Mouse (Mus musculus): ENCODE data around the gene Pex19. TPM values are rescaled to one million over a fixed set of nuclear protein-coding genes. Genes with fewer than 3 reads are reported as not detected.

Gene Pex19
- total and polyA plus RNA-seq, 3 experiments: 26.3 to 53.6 TPM; not detected in 1

- no peak for TF ChIP-seq HCFC1 (IDR thresholded peaks at IDR 0.05; ENCODE audit: low read depth, low read length)
- no peak for TF ChIP-seq SMC3 (IDR thresholded peaks at IDR 0.05; ENCODE audit: low read depth, low read length)
- TF ChIP-seq JUND (IDR thresholded peaks at IDR 0.05; ENCODE audit: low read depth, low read length): no peak
Observed at GRCm38 (mm10) chr1:172140160-172140559, 13.6 kb downstream of the Pex19 start (continued).

GRCm38 (mm10) chr1:172140825-172141224, 14.3 kb downstream of the Pex19 start:
- Histone ChIP-seq H3K79me2 (ENCODE audit: control insufficient read depth, insufficient read depth, low read length, poor library complexity) (no peaks in the 10 kb centered on the region), H3K27ac (ENCODE audit: control insufficient read depth, low read depth, low read length) (no peak overlapping the region), H3K4me3 (ENCODE audit: control insufficient read depth in 1 of 2, insufficient read depth in 1 of 2, low read depth in 2 of 2, low read length in 2 of 2) (no peak overlapping the region), H3K9ac (ENCODE audit: control insufficient read depth, low read depth, low read length, poor library complexity, severe bottlenecking) (no peak overlapping the region), H3K36me3 (ENCODE audit: control insufficient read depth in 1 of 2, insufficient read depth in 2 of 2, low read length in 2 of 2) (peaks cover 0 to 2% of the 10 kb centered on the region in 2 experiments; a peak in 1 of 4 replicates), H3K4me1 (ENCODE audit: control insufficient read depth in 1 of 2, insufficient read depth in 2 of 2, low read length in 2 of 2) (no peaks in the 10 kb centered on the region), H3K9me3 (replicated peaks; ENCODE audit: insufficient read depth, low read length) (no peaks in the 10 kb centered on the region), H3K27me3 (ENCODE audit: control insufficient read depth in 1 of 2, insufficient read depth in 2 of 2, low read length in 2 of 2) (no peaks in the 10 kb centered on the region)
- no peak for TF ChIP-seq EP300 (IDR thresholded peaks at IDR 0.05; ENCODE audit: low read depth in 1 of 2, low read length in 2 of 2)
- TF ChIP-seq ZC3H11A (IDR thresholded peaks at IDR 0.05; ENCODE audit: low read depth, low read length): no peak
- no peak for TF ChIP-seq NELFE (IDR thresholded peaks at IDR 0.05; ENCODE audit: low read depth, low read length)
- TF ChIP-seq GATA1 (IDR thresholded peaks at IDR 0.05; ENCODE audit: low read depth, low read length): no peak
- no peak for TF ChIP-seq GABPA (IDR thresholded peaks at IDR 0.05; ENCODE audit: low read depth, low read length)
- TF ChIP-seq BHLHE40 (IDR thresholded peaks at IDR 0.05; ENCODE audit: borderline replicate concordance, low read depth, low read length): no peak
- no peak for TF ChIP-seq JUND (IDR thresholded peaks at IDR 0.05; ENCODE audit: low read depth, low read length)
- DNase-seq (ENCODE audit: low read depth, low spot score): no peak

- Histone ChIP-seq H3K27ac (ENCODE audit: control insufficient read depth, low read depth, low read length) (no peak overlapping the region), H3K4me1 (ENCODE audit: control insufficient read depth in 1 of 2, insufficient read depth in 2 of 2, low read length in 2 of 2) (no peaks in the 10 kb centered on the region), H3K27me3 (ENCODE audit: control insufficient read depth in 1 of 2, insufficient read depth in 2 of 2, low read length in 2 of 2) (no peaks in the 10 kb centered on the region), H3K36me3 (ENCODE audit: control insufficient read depth in 1 of 2, insufficient read depth in 2 of 2, low read length in 2 of 2) (peaks cover 0 to 2% of the 10 kb centered on the region in 2 experiments; a peak in 1 of 4 replicates), H3K79me2 (ENCODE audit: control insufficient read depth, insufficient read depth, low read length, poor library complexity) (no peaks in the 10 kb centered on the region), H3K9me3 (replicated peaks; ENCODE audit: insufficient read depth, low read length) (no peaks in the 10 kb centered on the region), H3K9ac (ENCODE audit: control insufficient read depth, low read depth, low read length, poor library complexity, severe bottlenecking) (no peak overlapping the region), H3K4me3 (ENCODE audit: control insufficient read depth in 1 of 2, insufficient read depth in 1 of 2, low read depth in 2 of 2, low read length in 2 of 2) (no peak overlapping the region)
- DNase-seq (ENCODE audit: low read depth, low spot score): no peak
- no peak for TF ChIP-seq KAT2A (conservative IDR thresholded peaks at IDR 0.05; ENCODE audit: low read depth, low read length)
- no peak for TF ChIP-seq E2F4 (IDR thresholded peaks at IDR 0.05; ENCODE audit: borderline replicate concordance, low read depth, low read length)
- TF ChIP-seq HCFC1 (IDR thresholded peaks at IDR 0.05; ENCODE audit: low read depth, low read length): no peak
Observed at GRCm38 (mm10) chr1:172141529-172141928, 15.0 kb downstream of the Pex19 start.

GRCm38 (mm10) chr1:172143570-172143969, 17.0 kb downstream of the Pex19 start:
- DNase-seq (ENCODE audit: low read depth, low spot score): peak; percentile 86
- peaks cover 0 to 6% of the 10 kb centered on the region in 2 experiments; a peak in 2 of 4 replicates for H3K36me3 ChIP-seq (ENCODE audit: control insufficient read depth in 1 of 2, insufficient read depth in 2 of 2, low read length in 2 of 2)
- no peaks in the 10 kb centered on the region for H3K9me3 ChIP-seq (replicated peaks; ENCODE audit: insufficient read depth, low read length)
- H3K27ac ChIP-seq (ENCODE audit: control insufficient read depth, low read depth, low read length): no peak overlapping the region
- no peak overlapping the region for H3K9ac ChIP-seq (ENCODE audit: control insufficient read depth, low read depth, low read length, poor library complexity, severe bottlenecking)
- H3K4me1 ChIP-seq (ENCODE audit: control insufficient read depth in 1 of 2, insufficient read depth in 2 of 2, low read length in 2 of 2): peaks cover 0 to 6% of the 10 kb centered on the region in 2 experiments; a peak in 2 of 4 replicates
- H3K79me2 ChIP-seq (ENCODE audit: control insufficient read depth, insufficient read depth, low read length, poor library complexity): peaks cover 6% of the 10 kb centered on the region
- no peak overlapping the region for H3K4me3 ChIP-seq (ENCODE audit: control insufficient read depth in 1 of 2, insufficient read depth in 1 of 2, low read depth in 2 of 2, low read length in 2 of 2)
- H3K27me3 ChIP-seq (ENCODE audit: control insufficient read depth in 1 of 2, insufficient read depth in 2 of 2, low read length in 2 of 2): no peaks in the 10 kb centered on the region
- TF ChIP-seq CTCF (IDR thresholded peaks at IDR 0.05 in 2 of 3, conservative IDR thresholded peaks at IDR 0.05 in 1 of 3; ENCODE audit: control insufficient read depth in 1 of 3, insufficient read depth in 1 of 3, low read depth in 2 of 3, low read length in 3 of 3, poor library complexity in 1 of 3, severe bottlenecking in 1 of 3) (peak; percentile 52 to 77 (median 56)), ZNF384 (IDR thresholded peaks at IDR 0.05; ENCODE audit: low read depth, low read length) (peak; percentile 70), MAFK (IDR thresholded peaks at IDR 0.05; ENCODE audit: borderline replicate concordance, low read depth, low read length) (no peak), GABPA (IDR thresholded peaks at IDR 0.05; ENCODE audit: low read depth, low read length) (no peak), SMC3 (IDR thresholded peaks at IDR 0.05; ENCODE audit: low read depth, low read length) (peak; percentile 79), ZC3H11A (IDR thresholded peaks at IDR 0.05; ENCODE audit: low read depth, low read length) (peak; percentile 82), TAL1 (IDR thresholded peaks at IDR 0.05; ENCODE audit: low read length) (no peak), MAZ (IDR thresholded peaks at IDR 0.05; ENCODE audit: low read depth, low read length) (no peak), HCFC1 (IDR thresholded peaks at IDR 0.05; ENCODE audit: low read depth, low read length) (no peak), UBTF (IDR thresholded peaks at IDR 0.05; ENCODE audit: borderline replicate concordance, insufficient read depth, low read depth, low read length) (no peak), JUND (IDR thresholded peaks at IDR 0.05; ENCODE audit: low read depth, low read length) (no peak), EP300 (IDR thresholded peaks at IDR 0.05; ENCODE audit: low read depth in 1 of 2, low read length in 2 of 2) (no peak), MXI1 (IDR thresholded peaks at IDR 0.05; ENCODE audit: low read depth, low read length) (no peak), RAD21 (IDR thresholded peaks at IDR 0.05; ENCODE audit: low read depth, low read length) (peak; percentile 72), MYB (IDR thresholded peaks at IDR 0.05; ENCODE audit: low read depth, low read length) (no peak), MYC (IDR thresholded peaks at IDR 0.05; ENCODE audit: low read depth, low read length) (no peak), USF2 (IDR thresholded peaks at IDR 0.05; ENCODE audit: borderline replicate concordance in 1 of 2, insufficient read depth in 1 of 2, low read depth in 1 of 2, low read length in 2 of 2) (no peak)

All from MEL (cell line).